Mouse (Mus musculus) hindbrain, postnatal 0 days (tissue): Measurements from ENCODE around the gene Tspan14. TPM values are rescaled to one million over a fixed set of nuclear protein-coding genes. Genes with fewer than 3 reads are reported as not detected.

Source experiments
- ATAC-seq: fragments of 200-750 bp; cut with Nextera tagmentation; 2 replicates; pipeline ENCODE4 v1.8.0; 2017; ENCODE audit warnings: mild to moderate bottlenecking, moderate TSS enrichment, moderate library complexity
- DNase-seq: peaks from one replicate; pipeline ENCODE4 v3.0.0-alpha.2; 2015; ENCODE audit warnings: low spot score
- H3K27ac ChIP-seq: fragments of 300-500 bp; sonication (generic); 2 replicates; pipeline ENCODE4 v1.5.1; 2014; ENCODE audit warnings: mild to moderate bottlenecking
- H3K27me3 ChIP-seq: fragments of 300-500 bp; sonication (generic); 2 replicates; pipeline ENCODE4 v1.6.1; 2014; ENCODE audit warnings: low read length, mixed read lengths; ENCODE audit not compliant: insufficient read depth
- H3K36me3 ChIP-seq: fragments of 300-500 bp; sonication (generic); 2 replicates; pipeline ENCODE4 v1.6.1; 2014; ENCODE audit warnings: low read length, mixed read lengths; ENCODE audit not compliant: insufficient read depth
- H3K4me1 ChIP-seq: fragments of 300-500 bp; sonication (generic); 2 replicates; pipeline ENCODE4 v1.6.1; 2014; ENCODE audit warnings: antibody characterized with exemption, low read length, mixed read lengths; ENCODE audit not compliant: insufficient read depth
- H3K4me2 ChIP-seq: fragments of 300-500 bp; sonication (generic); 2 replicates; pipeline ENCODE4 v1.6.1; 2014; ENCODE audit warnings: low read depth, mild to moderate bottlenecking, low read length, moderate library complexity, mixed read lengths
- H3K4me3 ChIP-seq: fragments of 300-500 bp; sonication (generic); 2 replicates; pipeline ENCODE4 v1.5.1; 2014; ENCODE audit warnings: low read length
- H3K9ac ChIP-seq: fragments of 300-500 bp; sonication (generic); replicated peaks from 2 replicates; pipeline ENCODE4 v1.6.1; 2014; ENCODE audit warnings: mild to moderate bottlenecking, low read length, moderate library complexity, mixed read lengths
- H3K9me3 ChIP-seq: fragments of 300-500 bp; sonication (generic); 2 replicates; pipeline ENCODE4 v1.6.1; 2016; ENCODE audit warnings: low read length, mixed read lengths
- CTCF ChIP-seq: IDR thresholded peaks from 2 replicates; pipeline ENCODE4 v1.5.1; 2016; ENCODE audit warnings: antibody characterized with exemption, control low read depth, low read depth
- WGBS: fragments of 180-500 bp; shearing (Covaris S2); extraction: QIAGEN DNeasy Blood & Tissue Kit; methylation state at CpG from one replicate; pipeline ENCODE4 v1.1.7; 2014; 5-methylcytosine and 5-hydroxymethylcytosine counted together
- polyA plus RNA-seq: library from polyadenylated mRNA; unstranded; fragments of >200 nt; fragmentation: Nextera tagmentation; extraction: Ambion mirVana; gene quantifications from 2 replicates; pipeline ENCODE4 v1.2.1, GENCODE M21; 2015
- total RNA-seq: library from RNA; depleted of rRNA; stranded (reverse); fragments of >200 nt; gene quantifications from 2 replicates; pipeline ENCODE4 v1.2.3, GENCODE M21; 2014

Tspan14 gene
- total and polyA plus RNA-seq, 2 experiments from 2014 or later: 30.4 to 39.2 TPM

DNA sequence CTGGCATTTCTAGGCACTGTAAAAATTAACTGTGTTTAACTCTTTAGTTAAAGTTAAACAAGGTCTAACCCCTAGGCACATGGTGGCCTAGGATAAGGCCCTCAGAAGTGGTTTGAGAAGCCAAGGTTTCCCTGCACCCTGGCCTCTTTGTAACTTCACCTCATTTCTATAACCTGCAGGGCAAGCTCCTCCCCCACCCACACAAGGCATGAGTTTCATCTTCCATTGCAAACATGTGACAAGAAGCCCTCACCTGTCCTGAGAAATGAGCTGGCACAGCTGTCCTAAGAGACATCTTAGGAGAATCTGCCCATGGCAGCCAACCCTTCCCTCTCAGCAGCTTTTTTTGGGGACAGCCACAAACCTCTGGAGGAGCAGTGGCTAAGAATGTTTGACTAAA lies 1.7 kb downstream of the Tspan14 start:
- H3K4me1 ChIP-seq: peaks cover 15% of the 10 kb centered on the region
- no peaks in the 10 kb centered on the region for H3K9me3 ChIP-seq
- no peaks in the 10 kb centered on the region for H3K36me3 ChIP-seq
- H3K9ac ChIP-seq: no peak overlapping the region
- DNase-seq: no peak
- H3K27ac ChIP-seq: no peak overlapping the region
- no peak for ATAC-seq
- no peak for TF ChIP-seq CTCF
- H3K4me2 ChIP-seq: peak overlapping the region; percentile 76
- H3K27me3 ChIP-seq: no peaks in the 10 kb centered on the region
- peak overlapping the region; percentile 97 for H3K4me3 ChIP-seq

DNA sequence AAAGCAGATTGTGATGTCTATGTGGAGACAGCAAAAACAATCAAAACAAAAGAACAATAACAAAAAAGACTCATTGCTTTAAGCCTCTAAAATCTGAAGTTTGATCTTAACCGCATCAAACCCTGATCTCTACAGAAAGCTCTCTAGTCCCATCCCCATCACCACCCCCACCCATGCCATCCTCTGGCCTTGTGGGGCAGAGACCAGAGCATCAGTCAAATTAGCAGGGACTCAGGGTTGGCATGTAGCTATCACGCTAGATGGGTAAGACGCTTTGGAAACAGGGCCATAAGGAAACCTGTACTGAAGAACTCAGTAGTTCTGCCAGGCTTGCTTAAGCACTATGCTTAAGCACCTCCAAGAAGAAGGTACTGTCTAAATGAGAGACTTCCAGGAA lies 2.4 kb downstream of the Tspan14 start:
- H3K27me3 ChIP-seq: no peaks in the 10 kb centered on the region
- H3K36me3 ChIP-seq: no peaks in the 10 kb centered on the region
- ATAC-seq (no peak), DNase-seq (no peak)
- H3K27ac ChIP-seq: no peak overlapping the region
- WGBS: 95% methylated on average over 3 of the region's 3 CpGs
- no peaks in the 10 kb centered on the region for H3K9me3 ChIP-seq
- no peak overlapping the region for H3K4me3 ChIP-seq
- H3K9ac ChIP-seq: no peak overlapping the region
- peaks cover 15% of the 10 kb centered on the region for H3K4me1 ChIP-seq
- peak overlapping the region; percentile 14; the same call in 1 of the 2 replicates for H3K4me2 ChIP-seq
- TF ChIP-seq CTCF: no peak

DNA sequence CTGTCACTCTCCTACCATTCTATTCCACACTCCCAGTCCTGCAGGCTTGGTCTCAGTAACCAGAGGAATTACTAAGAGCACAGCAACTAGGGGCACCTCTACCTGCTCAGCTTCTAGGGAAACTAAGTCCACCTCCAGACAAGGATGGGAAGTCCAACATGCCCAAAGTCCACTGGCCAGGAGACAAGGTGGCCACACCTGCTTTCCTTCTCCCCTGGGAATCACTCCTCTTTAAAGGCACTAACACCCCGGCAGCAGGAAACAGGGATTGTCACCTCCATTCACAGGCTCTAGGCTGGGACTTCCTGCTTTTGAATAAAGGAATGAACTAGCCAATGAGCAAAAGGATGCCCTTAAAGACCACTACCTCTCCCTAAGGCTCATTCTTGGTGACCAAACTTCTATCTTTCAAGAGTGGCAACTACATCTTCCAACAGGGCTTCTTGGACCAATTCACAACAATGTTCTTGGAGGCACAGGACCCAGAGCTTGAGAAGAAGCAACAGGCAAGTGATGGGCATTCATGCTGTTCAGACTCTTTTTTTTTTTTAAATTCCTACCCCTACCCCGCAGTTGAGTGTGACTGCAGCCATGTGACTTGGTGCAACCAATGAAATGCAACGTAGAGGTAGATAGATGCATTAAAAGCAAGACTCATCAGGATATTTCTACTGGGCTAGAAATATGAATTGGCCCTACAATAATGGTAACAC lies 3.0 kb downstream of the Tspan14 start:
- H3K4me2 ChIP-seq: no peak overlapping the region
- no peak for TF ChIP-seq CTCF

DNA sequence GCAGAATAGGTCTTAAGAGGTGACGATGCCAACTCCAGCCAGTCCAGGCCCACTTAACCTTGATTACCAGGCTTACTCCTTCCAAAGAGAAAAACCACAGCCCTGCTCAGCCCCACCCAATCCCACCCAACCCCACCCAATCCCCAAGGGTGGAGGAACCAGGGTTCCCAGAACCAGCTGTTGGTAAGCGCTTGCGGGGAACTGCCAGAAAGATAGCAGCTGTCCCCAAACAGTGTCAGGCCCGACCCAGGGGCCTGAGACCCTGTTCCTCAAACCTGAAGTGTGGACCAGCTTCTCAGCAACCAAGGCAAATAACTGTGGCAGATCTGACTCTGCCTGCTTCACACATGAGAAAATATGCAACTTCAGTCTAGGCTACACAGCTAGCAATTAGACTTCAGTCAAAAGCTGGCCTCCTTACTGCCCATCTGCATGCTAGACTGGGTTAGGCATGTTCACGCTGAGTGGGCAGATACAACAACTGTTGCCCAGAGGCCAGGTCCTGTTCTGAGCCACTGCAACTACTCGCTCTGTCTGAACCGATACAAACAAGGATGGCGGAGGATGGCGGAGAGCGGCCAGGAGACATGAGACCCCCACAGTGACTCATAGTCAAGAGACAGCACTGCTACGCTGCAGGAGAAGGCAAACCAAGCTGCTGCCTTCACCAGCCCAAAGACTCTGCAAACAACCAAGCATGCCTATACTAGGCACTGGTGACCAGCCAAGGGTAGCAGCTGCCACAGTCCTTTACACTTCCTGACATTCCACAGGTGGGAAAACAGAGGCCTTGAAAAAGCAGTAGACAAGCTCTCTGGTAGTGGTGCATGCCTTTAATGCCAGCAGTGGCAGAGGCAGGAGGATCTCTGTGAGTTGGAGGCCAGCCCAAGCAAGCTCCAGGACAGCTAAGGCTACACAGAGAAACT lies 4.0 kb downstream of the Tspan14 start:
- DNase-seq: peak; percentile 42
- Histone ChIP-seq H3K9ac (no peak overlapping the region), H3K27ac (no peak overlapping the region), H3K4me3 (no peak overlapping the region), H3K27me3 (no peaks in the 10 kb centered on the region), H3K36me3 (no peaks in the 10 kb centered on the region), H3K4me2 (no peak overlapping the region), H3K4me1 (peaks cover 28% of the 10 kb centered on the region), H3K9me3 (no peaks in the 10 kb centered on the region)
- 58% methylated on average over 11 of the region's 11 CpGs for WGBS
- no peak for TF ChIP-seq CTCF
- no peak for ATAC-seq

More for the DNA sequence above, 3.0 kb downstream of the Tspan14 start:
- Histone ChIP-seq H3K9me3 (no peaks in the 10 kb centered on the region), H3K4me3 (no peak overlapping the region), H3K27me3 (no peaks in the 10 kb centered on the region), H3K36me3 (no peaks in the 10 kb centered on the region), H3K4me1 (peaks cover 18% of the 10 kb centered on the region), H3K9ac (no peak overlapping the region), H3K27ac (no peak overlapping the region)
- DNase-seq (no peak), ATAC-seq (no peak)
- 68% methylated on average over 3 of the region's 3 CpGs for WGBS

DNA sequence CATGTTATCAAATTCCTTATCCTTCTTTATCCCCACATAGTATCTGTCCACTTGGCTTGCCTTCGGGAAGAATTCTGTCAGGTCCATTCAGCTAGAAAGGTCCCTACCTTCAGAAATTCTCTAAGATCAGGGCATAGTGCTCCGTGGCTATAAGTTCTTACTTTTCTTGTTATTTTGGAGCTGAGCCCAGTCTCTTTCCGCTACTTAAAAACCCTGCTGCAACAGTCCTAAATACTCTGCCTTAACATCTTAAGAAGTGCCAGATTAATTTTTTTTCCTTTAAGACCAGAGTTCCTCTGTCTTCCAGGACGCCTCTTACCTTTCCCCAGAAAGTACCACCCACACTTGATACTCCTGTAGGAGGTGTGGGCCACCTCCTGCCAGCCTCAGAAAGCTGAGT lies 6.4 kb downstream of the Tspan14 start:
- Histone ChIP-seq H3K4me2 (no peak overlapping the region), H3K27ac (no peak overlapping the region)

DNA sequence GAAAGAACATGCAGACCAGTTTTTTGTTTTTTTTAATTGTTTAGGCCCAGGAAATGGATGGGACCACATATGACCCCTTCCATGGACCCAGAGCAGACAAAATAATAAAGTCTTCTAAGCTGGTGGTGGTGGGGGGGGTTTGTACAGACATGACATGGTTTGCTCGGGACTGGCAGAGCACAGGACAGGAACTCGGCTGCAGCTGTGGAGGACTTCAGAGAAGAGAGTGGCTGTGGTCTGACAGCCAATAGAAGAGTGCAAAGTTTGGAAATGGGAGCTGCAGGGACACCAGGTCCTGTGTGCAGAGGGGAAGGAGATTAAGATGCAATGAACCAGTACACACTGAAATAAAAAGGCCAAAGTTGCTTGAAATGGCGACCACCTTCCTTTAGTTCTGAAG lies 7.0 kb downstream of the Tspan14 start:
- Histone ChIP-seq H3K9me3 (no peaks in the 10 kb centered on the region), H3K9ac (no peak overlapping the region), H3K4me1 (peaks cover 47% of the 10 kb centered on the region), H3K27me3 (no peaks in the 10 kb centered on the region), H3K36me3 (no peaks in the 10 kb centered on the region), H3K4me3 (no peak overlapping the region), H3K4me2 (no peak overlapping the region), H3K27ac (0 out of 2 replicates have a peak overlapping the region, but pooled peaks have one; percentile 15)
- DNase-seq (no peak), ATAC-seq (no peak)
- WGBS: 41% methylated on average over 3 of the region's 3 CpGs
- TF ChIP-seq CTCF: no peak

More for the DNA sequence above, 6.4 kb downstream of the Tspan14 start:
- H3K4me1 ChIP-seq: peaks cover 48% of the 10 kb centered on the region
- no peaks in the 10 kb centered on the region for H3K9me3 ChIP-seq
- ATAC-seq (no peak), DNase-seq (no peak)
- no peaks in the 10 kb centered on the region for H3K36me3 ChIP-seq
- no peak overlapping the region for H3K9ac ChIP-seq
- H3K27me3 ChIP-seq: no peaks in the 10 kb centered on the region
- H3K4me3 ChIP-seq: no peak overlapping the region
- no peak for TF ChIP-seq CTCF
- 33% methylated on average over 4 of the region's 4 CpGs for WGBS
